In genomic region chr2:37748442-37749066, GRCm38 (mm10) we compare ENCODE assay signal across 8 mouse cellular contexts. TPM values are rescaled to one million over a fixed set of nuclear protein-coding genes. Genes with fewer than 3 reads are reported as not detected.
DNase-seq lines count a peak whose midpoint lies in the region; ATAC-seq and TF ChIP-seq lines count a peak whose summit lies in the region.

No protein-coding gene starts in this region.

- no peak overlapping the region for H3K4me2 ChIP-seq in hindbrain, embryonic 11.5 days (replicated peaks; ENCODE audit: low read depth, low read length)
- H3K4me2 ChIP-seq in hindbrain, postnatal 0 days (ENCODE audit: low read depth, low read length) = no peak overlapping the region

- no peaks in the 10 kb centered on the region for H3K9me3 ChIP-seq in hindbrain, embryonic 10.5 days
- H3K9me3 ChIP-seq in hindbrain, embryonic 11.5 days (ENCODE audit: control insufficient read depth, low read length) = no peaks in the 10 kb centered on the region
- no peaks in the 10 kb centered on the region for H3K9me3 ChIP-seq in hindbrain, postnatal 0 days (ENCODE audit: low read length)

- H3K9ac ChIP-seq in hindbrain, embryonic 11.5 days (ENCODE audit: low read depth, low read length) = no peak overlapping the region
- no peak overlapping the region for H3K9ac ChIP-seq in hindbrain, postnatal 0 days (replicated peaks; ENCODE audit: low read length)

- TF ChIP-seq CTCF in gastrocnemius, adult 2 months (IDR thresholded peaks at IDR 0.05) = no peak
- no peak for TF ChIP-seq CTCF in hindbrain, postnatal 0 days (IDR thresholded peaks at IDR 0.05; ENCODE audit: low read depth)

- peaks cover 4% of the 10 kb centered on the region; the same call in 1 of the 2 replicates for H3K27me3 ChIP-seq in hindbrain, embryonic 10.5 days (ENCODE audit: insufficient read depth, poor library complexity, severe bottlenecking)
- H3K27me3 ChIP-seq in hindbrain, embryonic 11.5 days (ENCODE audit: control insufficient read depth, insufficient read depth, low read length) = no peaks in the 10 kb centered on the region
- no peaks in the 10 kb centered on the region for H3K27me3 ChIP-seq in hindbrain, postnatal 0 days (ENCODE audit: insufficient read depth, low read length)

- H3K4me1 ChIP-seq in hindbrain, embryonic 10.5 days (replicated peaks) = peaks cover 18% of the 10 kb centered on the region; the same call in 1 of the 2 replicates
- no peaks in the 10 kb centered on the region for H3K4me1 ChIP-seq in hindbrain, embryonic 11.5 days (replicated peaks; ENCODE audit: control insufficient read depth, insufficient read depth, low read length)
- peaks cover 6% of the 10 kb centered on the region; the same call in 1 of the 2 replicates for H3K4me1 ChIP-seq in hindbrain, postnatal 0 days (ENCODE audit: insufficient read depth, low read length)

- ATAC-seq in hindbrain, embryonic 11.5 days (ENCODE audit: low FRiP score) = no peak
- ATAC-seq in hindbrain, postnatal 0 days = peak; percentile 52; the same call in 1 of the 2 replicates

- no peak overlapping the region for H3K4me3 ChIP-seq in hindbrain, embryonic 10.5 days
- no peak overlapping the region for H3K4me3 ChIP-seq in hindbrain, embryonic 11.5 days (ENCODE audit: low read depth, low read length)
- H3K4me3 ChIP-seq in gastrocnemius, adult 2 months = peak overlapping the region; percentile 19; the same call in 1 of the 2 replicates
- no peak overlapping the region for H3K4me3 ChIP-seq in hindbrain, postnatal 0 days (ENCODE audit: low read length)

- intact Hi-C loops in gastrocnemius, adult 2 months (cut with DNase I) = no loop called here

- no peaks in the 10 kb centered on the region for H3K36me3 ChIP-seq in hindbrain, embryonic 10.5 days
- no peaks in the 10 kb centered on the region for H3K36me3 ChIP-seq in hindbrain, embryonic 11.5 days (ENCODE audit: control insufficient read depth, insufficient read depth, low read length)
- no peaks in the 10 kb centered on the region for H3K36me3 ChIP-seq in hindbrain, postnatal 0 days (ENCODE audit: insufficient read depth, low read length)

- DNase-seq in hindbrain, embryonic 10.5 days (ENCODE audit: low spot score) = no peak
- DNase-seq in hindbrain, embryonic 11.5 days (ENCODE audit: low spot score) = no peak
- peak; percentile 32 to 44 for DNase-seq in adrenal gland, postnatal 36 days
- DNase-seq in gastrocnemius, adult 2 months = peak; percentile 82
- peak; percentile 55 for DNase-seq in hindbrain, postnatal 0 days (ENCODE audit: low spot score)
- peak; percentile 34 for DNase-seq in skeletal muscle tissue, adult 2 months (ENCODE audit: low read depth, low spot score)
- no peak for DNase-seq in layer of hippocampus, postnatal 25 days (ENCODE audit: extremely low spot score in 1 of 2, low spot score in 1 of 2)
- DNase-seq in liver = no peak

- H3K27ac ChIP-seq in hindbrain, embryonic 10.5 days = peak overlapping the region; percentile 70; the same call in 1 of the 2 replicates
- H3K27ac ChIP-seq in hindbrain, embryonic 11.5 days (ENCODE audit: low read depth, low read length) = no peak overlapping the region
- H3K27ac ChIP-seq in gastrocnemius, adult 2 months = peak overlapping the region; percentile 75
- no peak overlapping the region for H3K27ac ChIP-seq in hindbrain, postnatal 0 days

- WGBS in hindbrain, embryonic 10.5 days = 55% methylated on average over 10 of the region's 10 CpGs
- WGBS in hindbrain, embryonic 11.5 days = 55% methylated on average over 10 of the region's 10 CpGs
- 42% methylated on average over 10 of the region's 10 CpGs for WGBS in hindbrain, postnatal 0 days

RNA-seq across cellular contexts. Expression of gene Crb2, which starts 27.5 kb away (rescaled TPM):
- polyA plus RNA-seq in hindbrain, embryonic 10.5 days (2016; fragmentation: Nextera tagmentation; extraction: Ambion mirVana) = 19.5 and 20.5 TPM in 2 replicates
- polyA plus RNA-seq in hindbrain, embryonic 11.5 days (2014; fragmentation: Nextera tagmentation; extraction: Ambion mirVana) = 6.2 and 7.7 TPM in 2 replicates
- under 1 TPM; 0.33 to 0.53 TPM for total RNA-seq in adrenal gland, postnatal 36 days (2021)
- not detected for total RNA-seq in gastrocnemius, adult 2 months (2021)
- total RNA-seq in hindbrain, postnatal 0 days (2014; rRNA removed) = 10.9 and 20.1 TPM in 2 replicates
- polyA plus RNA-seq in hindbrain, postnatal 0 days (2015; fragmentation: Nextera tagmentation; extraction: Ambion mirVana) = 2.4 and 3.4 TPM in 2 replicates
- 1 to 10 TPM; 3.8 to 4.8 TPM for total RNA-seq in layer of hippocampus, postnatal 25 days (2021)

RNA-seq across cellular contexts. Expression of gene Strbp, which starts 44.9 kb away (rescaled TPM):
- 54.9 and 59.3 TPM in 2 replicates for polyA plus RNA-seq in hindbrain, embryonic 10.5 days (2016; fragmentation: Nextera tagmentation; extraction: Ambion mirVana)
- 99.3 and 101 TPM in 2 replicates for polyA plus RNA-seq in hindbrain, embryonic 11.5 days (2014; fragmentation: Nextera tagmentation; extraction: Ambion mirVana)
- 10 to 100 TPM; 48.2 to 68.0 TPM for total RNA-seq in adrenal gland, postnatal 36 days (2021)
- total RNA-seq in gastrocnemius, adult 2 months (2021) = 10 to 100 TPM; 20.1 to 22.4 TPM
- 49.6 and 85.0 TPM in 2 replicates for total RNA-seq in hindbrain, postnatal 0 days (2014; rRNA removed)
- polyA plus RNA-seq in hindbrain, postnatal 0 days (2015; fragmentation: Nextera tagmentation; extraction: Ambion mirVana) = 97.5 and 102 TPM in 2 replicates
- 100 to 1,000 TPM; 150 to 169 TPM for total RNA-seq in layer of hippocampus, postnatal 25 days (2021)

Comparison
In these comparisons a context has a peak if more than half of its experiments do, and no peak if none do; other contexts are left out.
1. DNase-seq: peak in adrenal gland, postnatal 36 days (2 of 2), gastrocnemius, adult 2 months (single experiment), hindbrain, postnatal 0 days (single experiment) and skeletal muscle tissue, adult 2 months (single experiment); none in hindbrain, embryonic 10.5 days (single experiment), hindbrain, embryonic 11.5 days (single experiment), layer of hippocampus, postnatal 25 days (0 of 2) and liver (single experiment).
2. H3K27ac ChIP-seq: peak in hindbrain, embryonic 10.5 days (single experiment) and gastrocnemius, adult 2 months (single experiment); none in hindbrain, embryonic 11.5 days (single experiment) and hindbrain, postnatal 0 days (single experiment).